Mouse (Mus musculus) MEL (cell line): ENCODE data around the gene Hsd17b12. TPM values are rescaled to one million over a fixed set of nuclear protein-coding genes. Genes with fewer than 3 reads are reported as not detected.

Experiments
- DNase-seq: peaks from one replicate; pipeline ENCODE4 v3.0.0; 2011; ENCODE audit warnings: low read depth, low spot score
- H3K27ac ChIP-seq: 2 replicates; pipeline ENCODE4 v1.5.1; 2012; ENCODE audit warnings: low read depth, mild to moderate bottlenecking, control low read depth, low read length, moderate library complexity; ENCODE audit not compliant: control insufficient read depth
- H3K27me3 ChIP-seq, 2 experiments: fragments of 150-350 bp in 1 of 2; sonication (generic) in 1 of 2; 2 replicates each; pipeline ENCODE4 v1.6.1; 2012; ENCODE audit warnings: low read length in 2 of 2, mild to moderate bottlenecking in 2 of 2, improper control_type of control experiment in 1 of 2, moderate library complexity in 1 of 2; ENCODE audit not compliant: insufficient read depth in 2 of 2, control insufficient read depth in 1 of 2
- H3K36me3 ChIP-seq, 2 experiments: 2 replicates each; pipeline ENCODE4 v1.6.1; 2012 to 2014; ENCODE audit warnings: low read length in 2 of 2, improper control_type of control experiment in 1 of 2, inconsistent platforms in 1 of 2, mild to moderate bottlenecking in 1 of 2; ENCODE audit not compliant: insufficient read depth in 2 of 2, control insufficient read depth in 1 of 2
- H3K4me1 ChIP-seq, 2 experiments: fragments of 150-350 bp in 1 of 2; sonication (generic) in 1 of 2; 2 replicates each; pipeline ENCODE4 v1.6.1; 2012; ENCODE audit warnings: low read length in 2 of 2, improper control_type of control experiment in 1 of 2, mild to moderate bottlenecking in 1 of 2; ENCODE audit not compliant: insufficient read depth in 2 of 2, control insufficient read depth in 1 of 2
- H3K4me3 ChIP-seq, 2 experiments: fragments of 150-350 bp in 1 of 2; sonication (generic) in 1 of 2; 2 replicates each; pipeline ENCODE4 v1.5.1; 2012; ENCODE audit warnings: low read depth in 2 of 2, low read length in 2 of 2, mild to moderate bottlenecking in 2 of 2, moderate library complexity in 2 of 2, control low read depth in 1 of 2, improper control_type of control experiment in 1 of 2; ENCODE audit not compliant: control insufficient read depth in 1 of 2, insufficient read depth in 1 of 2
- H3K79me2 ChIP-seq: 2 replicates; pipeline ENCODE4 v1.6.1; 2012; ENCODE audit warnings: mild to moderate bottlenecking, low read length, moderate library complexity; ENCODE audit not compliant: control insufficient read depth, poor library complexity, insufficient read depth
- H3K9ac ChIP-seq: 2 replicates; pipeline ENCODE4 v1.6.1; 2012; ENCODE audit warnings: low read depth, mild to moderate bottlenecking, control low read depth, low read length, moderate library complexity; ENCODE audit not compliant: control insufficient read depth, poor library complexity, severe bottlenecking
- H3K9me3 ChIP-seq: fragments of 150-350 bp; sonication (generic); replicated peaks from 2 replicates; pipeline ENCODE4 v1.6.1; 2012; ENCODE audit warnings: mild to moderate bottlenecking, low read length, improper control_type of control experiment, moderate library complexity; ENCODE audit not compliant: insufficient read depth
- CHD2 ChIP-seq: IDR thresholded peaks from 2 replicates; pipeline ENCODE4 v1.6.1; 2011; ENCODE audit warnings: low read length, improper control_type of control experiment
- CTCF ChIP-seq, 3 experiments: IDR thresholded peaks in 2 of 3; conservative IDR thresholded peaks in 1 of 3; 2 replicates each; pipeline ENCODE4 v1.5.1; 2011 to 2012; ENCODE audit warnings: low read length in 3 of 3, low read depth in 2 of 3, mild to moderate bottlenecking in 2 of 3, improper control_type of control experiment in 1 of 3, inconsistent platforms in 1 of 3, mixed read lengths in 1 of 3, moderate library complexity in 1 of 3; ENCODE audit not compliant: control insufficient read depth in 1 of 3, insufficient read depth in 1 of 3, poor library complexity in 1 of 3, severe bottlenecking in 1 of 3
- E2F4 ChIP-seq: IDR thresholded peaks from 2 replicates; pipeline ENCODE4 v1.6.1; 2011; ENCODE audit warnings: low read depth, low read length, improper control_type of control experiment, borderline replicate concordance
- ELF1 ChIP-seq: IDR thresholded peaks from 2 replicates; pipeline ENCODE4 v1.6.1; 2014; ENCODE audit warnings: low read depth, mild to moderate bottlenecking, inconsistent platforms, low read length, improper control_type of control experiment, moderate library complexity
- EP300 ChIP-seq, 2 experiments: IDR thresholded peaks; 2 replicates each; pipeline ENCODE4 v1.6.1; 2011; ENCODE audit warnings: improper control_type of control experiment in 2 of 2, low read length in 2 of 2, low read depth in 1 of 2, mild to moderate bottlenecking in 1 of 2
- GABPA ChIP-seq: IDR thresholded peaks from 2 replicates; pipeline ENCODE4 v1.6.1; 2012; ENCODE audit warnings: low read depth, mild to moderate bottlenecking, inconsistent platforms, low read length, improper control_type of control experiment, moderate library complexity
- HCFC1 ChIP-seq: IDR thresholded peaks from 2 replicates; pipeline ENCODE4 v1.6.1; 2012; ENCODE audit warnings: low read depth, mild to moderate bottlenecking, inconsistent platforms, low read length, improper control_type of control experiment, moderate library complexity
- KAT2A ChIP-seq: conservative IDR thresholded peaks from 2 replicates; pipeline ENCODE4 v1.6.1; 2012; ENCODE audit warnings: low read depth, low read length, improper control_type of control experiment, inconsistent platforms
- MAFK ChIP-seq: IDR thresholded peaks from 2 replicates; pipeline ENCODE4 v1.6.1; 2011; ENCODE audit warnings: low read depth, mild to moderate bottlenecking, low read length, improper control_type of control experiment, borderline replicate concordance
- MAZ ChIP-seq: IDR thresholded peaks from 2 replicates; pipeline ENCODE4 v1.6.1; 2012; ENCODE audit warnings: low read depth, mild to moderate bottlenecking, inconsistent platforms, low read length, improper control_type of control experiment
- MEF2A ChIP-seq: IDR thresholded peaks from 2 replicates; pipeline ENCODE4 v1.6.1; 2014; ENCODE audit warnings: low read depth, mild to moderate bottlenecking, inconsistent platforms, low read length, improper control_type of control experiment; ENCODE audit not compliant: poor library complexity, insufficient replicate concordance, severe bottlenecking; ENCODE audit errors: extremely low read depth
- MXI1 ChIP-seq: IDR thresholded peaks from 2 replicates; pipeline ENCODE4 v1.6.1; 2011; ENCODE audit warnings: mild to moderate bottlenecking, low read depth, low read length, improper control_type of control experiment
- MYB ChIP-seq: IDR thresholded peaks from 2 replicates; pipeline ENCODE4 v1.6.1; 2011; ENCODE audit warnings: mild to moderate bottlenecking, low read depth, low read length, improper control_type of control experiment
- MYC ChIP-seq: IDR thresholded peaks from 2 replicates; pipeline ENCODE4 v1.6.1; 2011; ENCODE audit warnings: low read depth, mild to moderate bottlenecking, low read length, improper control_type of control experiment, moderate library complexity
- RAD21 ChIP-seq: IDR thresholded peaks from 2 replicates; pipeline ENCODE4 v1.6.1; 2011; ENCODE audit warnings: mild to moderate bottlenecking, low read depth, low read length, improper control_type of control experiment
- RCOR1 ChIP-seq: IDR thresholded peaks from 2 replicates; pipeline ENCODE4 v1.6.1; 2012; ENCODE audit warnings: low read depth, mild to moderate bottlenecking, inconsistent platforms, low read length, improper control_type of control experiment
- SMC3 ChIP-seq: IDR thresholded peaks from 2 replicates; pipeline ENCODE4 v1.6.1; 2011; ENCODE audit warnings: low read depth, low read length, improper control_type of control experiment
- TCF12 ChIP-seq: IDR thresholded peaks from 2 replicates; pipeline ENCODE4 v1.6.1; 2014; ENCODE audit warnings: low read depth, mild to moderate bottlenecking, inconsistent platforms, low read length, improper control_type of control experiment, moderate library complexity
- USF1 ChIP-seq: IDR thresholded peaks from 2 replicates; pipeline ENCODE4 v1.6.1; 2014; ENCODE audit warnings: low read depth, mild to moderate bottlenecking, inconsistent platforms, low read length, improper control_type of control experiment, moderate library complexity
- ZC3H11A ChIP-seq: IDR thresholded peaks from 2 replicates; pipeline ENCODE4 v1.6.1; 2012; ENCODE audit warnings: low read depth, mild to moderate bottlenecking, inconsistent platforms, low read length, improper control_type of control experiment
- ZKSCAN1 ChIP-seq: IDR thresholded peaks from 2 replicates; pipeline ENCODE4 v1.6.1; 2012; ENCODE audit warnings: low read depth, mild to moderate bottlenecking, inconsistent platforms, low read length, improper control_type of control experiment, moderate library complexity
- ZMIZ1 ChIP-seq: IDR thresholded peaks from 2 replicates; pipeline ENCODE4 v1.6.1; 2012; ENCODE audit warnings: low read depth, mild to moderate bottlenecking, inconsistent platforms, low read length, improper control_type of control experiment, moderate library complexity
- polyA plus RNA-seq, 2 experiments: library from polyadenylated mRNA; stranded (reverse) in 1 of 2; unstranded in 1 of 2; fragments of >175 nt in 1 of 2; fragments of >200 nt in 1 of 2; gene quantifications; 2 replicates each; pipeline versions ENCODE4 v1.2.1 to v1.2.4; 2012; ENCODE audit warnings: low replicate concordance in 2 of 2, low read depth in 1 of 2; ENCODE audit not compliant: insufficient read length in 2 of 2, insufficient read depth in 1 of 2, missing spikeins in 1 of 2
- total RNA-seq: library from RNA; depleted of rRNA; stranded (reverse); fragments of 300-350 nt; gene quantifications from 2 replicates; pipeline ENCODE4 v1.2.3, GENCODE M21; 2012

Gene Hsd17b12
- total and polyA plus RNA-seq, 3 experiments: 83.5 to 148 (median 94.6) TPM

DNA sequence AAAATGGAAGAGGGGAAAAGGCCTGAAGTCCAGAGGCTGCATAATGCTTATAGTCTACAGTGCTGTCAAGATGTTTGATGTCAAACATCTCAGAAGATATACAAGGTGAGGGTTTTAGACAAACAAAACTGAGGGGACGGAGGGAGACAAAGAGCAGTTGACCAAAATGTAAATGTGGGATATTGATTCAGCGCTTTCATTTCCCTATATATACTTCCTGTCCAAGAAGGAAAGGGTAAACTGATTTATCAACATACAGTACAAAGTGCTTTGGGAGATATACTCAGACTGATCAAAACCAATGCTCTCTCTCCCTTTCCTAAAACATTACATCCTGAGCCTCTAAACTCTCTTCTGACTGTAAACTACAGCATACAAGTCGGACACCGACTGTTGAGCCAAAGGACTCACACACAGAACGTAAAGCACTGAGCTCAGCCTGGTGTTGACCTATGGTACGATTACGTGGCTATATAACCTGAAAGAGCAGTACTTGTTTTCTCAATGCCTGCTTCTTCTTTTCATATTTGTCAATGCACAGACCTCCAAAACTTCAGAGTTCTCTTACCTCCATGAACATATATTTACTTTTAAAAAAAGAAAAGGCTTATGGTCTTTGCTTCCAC is 13.1 kb downstream of the Hsd17b12 start:
- Histone ChIP-seq H3K27me3 (no peaks in the 10 kb centered on the region), H3K4me1 (peaks cover 0 to 5% of the 10 kb centered on the region in 2 experiments; a peak in 2 of 4 replicates), H3K4me3 (no peak overlapping the region), H3K9me3 (no peaks in the 10 kb centered on the region), H3K79me2 (peaks cover 46% of the 10 kb centered on the region), H3K36me3 (peaks cover 3 to 6% of the 10 kb centered on the region in 2 experiments; a peak in 3 of 4 replicates), H3K9ac (no peak overlapping the region), H3K27ac (no peak overlapping the region)
- DNase-seq: no peak
- TF ChIP-seq RCOR1: no peak
- TF ChIP-seq TCF12: no peak
- TF ChIP-seq ZC3H11A: no peak
- no peak for TF ChIP-seq HCFC1
- TF ChIP-seq CHD2: no peak
- no peak for TF ChIP-seq MAFK
- no peak for TF ChIP-seq E2F4
- TF ChIP-seq MAZ: no peak
- no peak for TF ChIP-seq KAT2A
- TF ChIP-seq EP300 (IDR thresholded peaks at IDR 0.05; ENCODE audit: low read depth in 1 of 2, low read length in 2 of 2): no peak

DNA sequence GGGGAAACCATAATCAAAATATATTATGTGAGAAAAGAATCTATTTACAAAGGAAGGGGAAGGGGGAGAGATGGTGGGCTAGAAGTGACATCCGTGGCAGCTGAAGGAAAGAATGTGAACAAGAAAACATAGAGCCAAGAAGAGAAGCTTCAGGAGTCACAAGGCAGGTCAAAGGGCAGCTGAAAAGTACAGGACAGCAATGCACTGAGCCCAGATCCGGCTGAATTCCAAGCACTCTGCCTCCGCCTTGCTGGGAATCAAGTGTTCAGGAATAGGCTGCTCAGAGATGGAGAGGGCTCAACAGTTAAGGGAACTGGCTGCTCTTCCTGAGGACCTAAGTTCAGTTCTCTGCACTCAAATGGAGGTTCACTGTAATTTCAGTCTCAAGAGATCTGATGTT is 16.5 kb downstream of the Hsd17b12 start:
- Histone ChIP-seq H3K36me3 (peaks cover 3 to 6% of the 10 kb centered on the region in 2 experiments; a peak in 3 of 4 replicates), H3K4me1 (peaks cover 0 to 5% of the 10 kb centered on the region in 2 experiments; a peak in 2 of 4 replicates), H3K27ac (no peak overlapping the region), H3K4me3 (no peak overlapping the region), H3K9ac (no peak overlapping the region), H3K9me3 (no peaks in the 10 kb centered on the region), H3K27me3 (no peaks in the 10 kb centered on the region), H3K79me2 (peaks cover 32% of the 10 kb centered on the region)
- DNase-seq: no peak
- no peak for TF ChIP-seq ELF1
- no peak for TF ChIP-seq ZKSCAN1
- no peak for TF ChIP-seq CTCF (IDR thresholded peaks at IDR 0.05 in 2 of 3, conservative IDR thresholded peaks at IDR 0.05 in 1 of 3; ENCODE audit: control insufficient read depth in 1 of 3, insufficient read depth in 1 of 3, low read depth in 2 of 3, low read length in 3 of 3, poor library complexity in 1 of 3, severe bottlenecking in 1 of 3)
- no peak for TF ChIP-seq MYC
- no peak for TF ChIP-seq RAD21
- no peak for TF ChIP-seq ZMIZ1
- no peak for TF ChIP-seq MAZ
- TF ChIP-seq USF1: no peak
- no peak for TF ChIP-seq MEF2A
- TF ChIP-seq ZC3H11A: no peak
- no peak for TF ChIP-seq MXI1
- no peak for TF ChIP-seq HCFC1
- TF ChIP-seq SMC3: no peak
- TF ChIP-seq MAFK: no peak
- no peak for TF ChIP-seq EP300 (IDR thresholded peaks at IDR 0.05; ENCODE audit: low read depth in 1 of 2, low read length in 2 of 2)
- no peak for TF ChIP-seq GABPA
- TF ChIP-seq RCOR1: no peak
- TF ChIP-seq MYB: no peak
